Mouse (Mus musculus): ENCODE results near the gene Alox8.

DNA sequence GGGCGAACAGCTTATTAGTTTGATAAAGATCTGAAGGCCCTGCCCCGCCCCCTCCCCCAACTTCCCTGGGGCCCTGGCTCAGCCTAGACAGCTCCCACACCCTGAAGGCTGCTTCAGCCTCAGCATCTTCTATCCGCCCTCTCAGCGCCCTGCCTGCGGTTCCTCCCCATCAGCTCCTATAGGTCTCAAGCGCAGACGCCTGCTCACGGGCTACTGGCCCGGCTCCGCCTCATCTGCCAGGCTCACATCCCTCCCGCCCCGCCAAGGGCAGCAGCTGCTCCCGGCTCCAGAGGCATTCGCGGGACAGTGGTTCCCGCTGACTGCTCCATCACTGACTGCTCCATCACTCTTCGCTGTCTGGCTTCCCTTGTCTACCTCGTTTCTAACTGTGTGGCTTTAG, 40.8 kb downstream of the Alox8 start, which contains the start of gene Alox12b:
- TF ChIP-seq CTCF (IDR thresholded peaks at IDR 0.05; ENCODE audit: low read depth) (no peak), EP300 (IDR thresholded peaks at IDR 0.05; ENCODE audit: low read depth) (no peak)

All from heart, postnatal 0 days (tissue).